Mouse (Mus musculus) stomach, embryonic 16.5 days (tissue): ENCODE results near the gene Spdef. TPM values are rescaled to one million over a fixed set of nuclear protein-coding genes. Genes with fewer than 3 reads are reported as not detected.
A peak's percentile ranks its signal among the peaks of the same experiment; 100 is the strongest.

ENCODE experiments used
- ATAC-seq: fragments of 200-750 bp; cut with Nextera tagmentation; 2 replicates; pipeline ENCODE4 v1.8.0; 2017; ENCODE audit warnings: moderate number of reproducible peaks, moderate TSS enrichment; ENCODE audit not compliant: insufficient read depth, low FRiP score
- H3K27ac ChIP-seq: fragments of 300-500 bp; sonication (generic); 2 replicates; pipeline ENCODE4 v1.5.1; 2014; ENCODE audit warnings: low read length
- H3K27me3 ChIP-seq: fragments of 300-500 bp; sonication (generic); 2 replicates; pipeline ENCODE4 v1.6.1; 2014; ENCODE audit warnings: low read length, control low read depth, mixed read lengths; ENCODE audit not compliant: control insufficient read depth, insufficient read depth
- H3K36me3 ChIP-seq: fragments of 300-500 bp; sonication (generic); 2 replicates; pipeline ENCODE4 v1.6.1; 2014; ENCODE audit warnings: low read length; ENCODE audit not compliant: control insufficient read depth, insufficient read depth
- H3K4me1 ChIP-seq: fragments of 300-500 bp; sonication (generic); 2 replicates; pipeline ENCODE4 v1.6.1; 2014; ENCODE audit warnings: low read length, control low read depth, mixed read lengths; ENCODE audit not compliant: control insufficient read depth, insufficient read depth
- H3K4me2 ChIP-seq: fragments of 300-500 bp; sonication (generic); 2 replicates; pipeline ENCODE4 v1.6.1; 2014; ENCODE audit warnings: low read depth, low read length, mixed read lengths
- H3K4me3 ChIP-seq: fragments of 300-500 bp; sonication (generic); replicated peaks from 2 replicates; pipeline ENCODE4 v1.5.1; 2014; ENCODE audit warnings: mild to moderate bottlenecking, low read length
- H3K9ac ChIP-seq: fragments of 300-500 bp; sonication (generic); 2 replicates; pipeline ENCODE4 v1.6.1; 2014; ENCODE audit warnings: low read length
- H3K9me3 ChIP-seq: fragments of 300-500 bp; sonication (generic); replicated peaks from 2 replicates; pipeline ENCODE4 v1.6.1; 2016; ENCODE audit warnings: low read length, control low read depth; ENCODE audit not compliant: control insufficient read depth
- WGBS: fragments of 180-500 bp; shearing (Covaris S2); extraction: QIAGEN DNeasy Blood & Tissue Kit; methylation state at CpG from one replicate; pipeline ENCODE4 v1.1.7; 2014; 5-methylcytosine and 5-hydroxymethylcytosine counted together
- polyA plus RNA-seq: library from polyadenylated mRNA; unstranded; fragments of >200 nt; fragmentation: Nextera tagmentation; extraction: Ambion mirVana; gene quantifications from 2 replicates; pipeline ENCODE4 v1.2.1, GENCODE M21; 2015

The Spdef gene
- polyA plus RNA-seq, 1 experiment from 2014 or later, result 22.5 TPM

GRCm38 (mm10) chr17:27701856-27702255, 26.9 kb downstream of the Spdef start:
- Histone ChIP-seq H3K9ac (no peak overlapping the region), H3K36me3 (no peaks in the 10 kb centered on the region), H3K4me2 (no peak overlapping the region), H3K9me3 (peaks cover 5% of the 10 kb centered on the region; the same call in 1 of the 2 replicates), H3K4me1 (no peaks in the 10 kb centered on the region), H3K27me3 (no peaks in the 10 kb centered on the region), H3K4me3 (no peak overlapping the region), H3K27ac (no peak overlapping the region)
- ATAC-seq, result no peak
- WGBS, result 74% methylated on average over 6 of the region's 6 CpGs

- H3K9me3 ChIP-seq, result peaks cover 5% of the 10 kb centered on the region; the same call in 1 of the 2 replicates
- no peak overlapping the region for H3K4me2 ChIP-seq
- WGBS, result 67% methylated on average over 2 of the region's 2 CpGs
- no peak overlapping the region for H3K9ac ChIP-seq
- H3K27ac ChIP-seq, result no peak overlapping the region
- H3K36me3 ChIP-seq, result no peaks in the 10 kb centered on the region
- no peaks in the 10 kb centered on the region for H3K4me1 ChIP-seq
- H3K4me3 ChIP-seq, result no peak overlapping the region
- no peaks in the 10 kb centered on the region for H3K27me3 ChIP-seq
- no peak for ATAC-seq
Observed at GRCm38 (mm10) chr17:27700812-27701211, 27.9 kb downstream of the Spdef start.

GRCm38 (mm10) chr17:27699641-27700244, 29.0 kb downstream of the Spdef start:
- Histone ChIP-seq H3K9me3 (peaks cover 5% of the 10 kb centered on the region; the same call in 1 of the 2 replicates), H3K36me3 (no peaks in the 10 kb centered on the region), H3K9ac (no peak overlapping the region), H3K4me3 (no peak overlapping the region), H3K4me1 (no peaks in the 10 kb centered on the region), H3K4me2 (no peak overlapping the region), H3K27ac (no peak overlapping the region), H3K27me3 (no peaks in the 10 kb centered on the region)
- 84% methylated on average over 17 of the region's 17 CpGs for WGBS
- no peak for ATAC-seq

- Histone ChIP-seq H3K36me3 (no peaks in the 10 kb centered on the region), H3K4me2 (no peak overlapping the region), H3K27ac (no peak overlapping the region), H3K4me1 (no peaks in the 10 kb centered on the region), H3K9ac (no peak overlapping the region), H3K27me3 (peaks cover 11% of the 10 kb centered on the region), H3K9me3 (no peaks in the 10 kb centered on the region), H3K4me3 (no peak overlapping the region)
- 0 out of 2 replicates have a peak, but pooled peaks have one; percentile 34 for ATAC-seq
- WGBS, result 65% methylated on average over 14 of the region's 14 CpGs
Observed at GRCm38 (mm10) chr17:27690993-27691693, 37.6 kb downstream of the Spdef start.

- H3K9me3 ChIP-seq, result no peaks in the 10 kb centered on the region
- H3K4me3 ChIP-seq, result no peak overlapping the region
- no peak overlapping the region for H3K27ac ChIP-seq
- WGBS, result 47% methylated on average over 5 of the region's 5 CpGs
- H3K36me3 ChIP-seq, result no peaks in the 10 kb centered on the region
- H3K27me3 ChIP-seq, result peaks cover 32% of the 10 kb centered on the region
- ATAC-seq, result no peak
- peaks cover 4% of the 10 kb centered on the region; the same call in 1 of the 2 replicates for H3K4me1 ChIP-seq
- H3K4me2 ChIP-seq, result no peak overlapping the region
- H3K9ac ChIP-seq, result no peak overlapping the region
Observed at GRCm38 (mm10) chr17:27686395-27686794, 42.4 kb downstream of the Spdef start.

- peak; percentile 22; the same call in 1 of the 2 replicates for ATAC-seq
- WGBS, result 3% methylated on average over 11 of the region's 11 CpGs
- Histone ChIP-seq H3K36me3 (no peaks in the 10 kb centered on the region), H3K27ac (no peak overlapping the region), H3K4me3 (peak overlapping the region; percentile 40), H3K9me3 (no peaks in the 10 kb centered on the region), H3K4me2 (peak overlapping the region; percentile 67), H3K4me1 (peaks cover 4% of the 10 kb centered on the region; the same call in 1 of the 2 replicates), H3K27me3 (peaks cover 32% of the 10 kb centered on the region), H3K9ac (peak overlapping the region; percentile 16)
Observed at GRCm38 (mm10) chr17:27685550-27685913, 43.2 kb downstream of the Spdef start.

GRCm38 (mm10) chr17:27684886-27685549, 43.7 kb downstream of the Spdef start:
- no peak overlapping the region for H3K27ac ChIP-seq
- H3K36me3 ChIP-seq, result no peaks in the 10 kb centered on the region
- peak overlapping the region; percentile 67 for H3K4me2 ChIP-seq
- peaks cover 4% of the 10 kb centered on the region; the same call in 1 of the 2 replicates for H3K4me1 ChIP-seq
- ATAC-seq, result peak; percentile 31; the same call in 1 of the 2 replicates
- peaks cover 32% of the 10 kb centered on the region for H3K27me3 ChIP-seq
- under 1% methylated on average over 51 of the region's 53 CpGs for WGBS
- H3K9ac ChIP-seq, result peak overlapping the region; percentile 54
- no peaks in the 10 kb centered on the region for H3K9me3 ChIP-seq
- peak overlapping the region; percentile 40 for H3K4me3 ChIP-seq

GRCm38 (mm10) chr17:27678924-27679813, 49.6 kb downstream of the Spdef start:
- no peaks in the 10 kb centered on the region for H3K4me1 ChIP-seq
- no peaks in the 10 kb centered on the region for H3K36me3 ChIP-seq
- no peak overlapping the region for H3K4me3 ChIP-seq
- 40% methylated on average over 11 of the region's 11 CpGs for WGBS
- H3K9ac ChIP-seq, result 0 out of 2 replicates have a peak overlapping the region, but pooled peaks have one; percentile 19
- no peak overlapping the region for H3K27ac ChIP-seq
- ATAC-seq, result no peak
- H3K9me3 ChIP-seq, result no peaks in the 10 kb centered on the region
- H3K4me2 ChIP-seq, result no peak overlapping the region
- H3K27me3 ChIP-seq, result peaks cover 2% of the 10 kb centered on the region
